Mouse (Mus musculus) adrenal gland, postnatal 36 days (tissue): ENCODE measurements around the gene Top2a. TPM values are rescaled to one million over a fixed set of nuclear protein-coding genes. Genes with fewer than 3 reads are reported as not detected.

Experiments used
- DNase-seq, 2 experiments: peaks; one replicate each; pipeline ENCODE4 v3.0.0; 2021; ENCODE audit warnings: mixed read lengths in 1 of 2
- long read RNA-seq, 2 experiments: library from polyadenylated mRNA; stranded (forward); transcript quantifications; one replicate each; pipeline ENCODE4 v2.0.0; 2021; ENCODE audit warnings: borderline sequencing depth in 2 of 2
- total RNA-seq, 2 experiments: library from RNA; stranded (reverse); gene quantifications; 2 replicates each; pipeline ENCODE4 v1.2.3; 2021

Gene Top2a
- 10 to 100 TPM; 15.4 to 20.5 TPM for total RNA-seq
- long read RNA-seq, experiment 1, partial matches to known transcripts, result 2 of 5 reads
- long read RNA-seq, experiment 1, other reads (novel, unspliced or antisense), result 3 of 5 reads
- long read RNA-seq, experiment 2, result 0 reads

DNA sequence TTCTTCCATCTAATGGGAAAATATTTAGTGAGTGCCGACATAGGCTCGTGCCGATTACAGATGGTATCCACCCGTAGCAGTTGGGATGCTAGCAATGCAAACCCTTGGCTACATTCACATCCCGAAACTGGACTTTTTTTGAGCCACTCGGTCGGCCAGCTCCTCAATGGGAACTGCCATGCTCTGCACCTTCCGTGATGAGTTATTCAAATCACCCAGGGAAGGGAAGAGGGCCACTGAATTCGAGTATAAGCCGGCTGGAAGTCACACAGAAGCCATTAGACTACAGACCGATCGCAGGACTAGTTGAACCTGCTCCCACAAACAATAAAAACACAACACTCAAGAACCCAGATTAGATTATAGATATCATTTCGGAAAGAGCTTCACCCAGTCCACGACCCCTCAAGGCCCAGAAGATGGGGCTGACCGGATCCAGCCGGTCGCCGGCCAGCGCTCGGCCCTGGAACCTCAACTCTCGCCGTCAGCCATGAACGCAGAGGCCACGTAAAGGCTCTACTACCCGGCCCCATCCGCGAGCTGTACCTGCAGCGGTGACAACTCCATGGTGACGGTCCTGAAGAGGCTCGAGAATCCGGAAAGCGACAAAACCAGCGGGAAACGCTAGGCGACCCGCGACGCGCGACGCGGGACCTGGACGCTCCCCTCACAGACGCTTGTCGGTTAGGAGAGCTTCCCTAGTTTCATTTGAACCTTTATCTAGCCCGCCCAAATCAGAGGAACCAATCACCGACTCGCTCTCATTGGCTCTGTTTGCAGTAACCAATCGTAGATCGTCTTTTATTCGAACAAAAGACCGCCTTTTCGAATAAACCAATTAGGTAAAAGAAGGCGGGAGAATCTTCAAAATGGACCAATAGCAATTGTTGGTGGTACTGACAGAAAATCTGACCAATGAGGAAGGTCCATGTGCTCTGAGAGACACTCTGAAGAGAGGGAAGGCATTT, at the start of gene Top2a:
TSS of gene Top2a (minus strand) at position 690 of the 968 bp plus-strand sequence.
- DNase-seq, result peak; percentile 77 to 82

DNA sequence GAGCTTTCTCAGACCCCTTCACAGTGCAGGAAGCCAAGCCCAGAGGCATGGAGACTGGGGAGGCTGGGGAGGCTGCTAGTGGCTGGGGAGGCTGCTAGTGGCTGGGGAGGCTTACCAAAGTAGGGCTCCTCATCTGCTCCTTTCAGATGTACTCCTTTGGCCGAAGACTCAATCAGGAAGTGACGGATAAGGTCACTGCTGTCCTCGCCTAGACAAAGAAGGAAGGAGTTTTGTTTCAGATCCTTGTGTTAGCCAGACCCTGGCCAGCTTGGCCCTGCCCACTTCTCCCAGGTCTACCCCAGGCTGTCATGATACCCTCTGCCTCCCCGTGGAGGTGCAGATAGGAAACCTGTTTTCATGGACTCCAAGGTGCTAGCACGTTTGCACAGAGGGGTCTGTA, 49.8 kb upstream of the Top2a start:
- no peak for DNase-seq

- no peak for DNase-seq
These were observed 47.9 kb upstream of the Top2a start for GRCm38 (mm10) chr11:99071866-99072265.

DNA sequence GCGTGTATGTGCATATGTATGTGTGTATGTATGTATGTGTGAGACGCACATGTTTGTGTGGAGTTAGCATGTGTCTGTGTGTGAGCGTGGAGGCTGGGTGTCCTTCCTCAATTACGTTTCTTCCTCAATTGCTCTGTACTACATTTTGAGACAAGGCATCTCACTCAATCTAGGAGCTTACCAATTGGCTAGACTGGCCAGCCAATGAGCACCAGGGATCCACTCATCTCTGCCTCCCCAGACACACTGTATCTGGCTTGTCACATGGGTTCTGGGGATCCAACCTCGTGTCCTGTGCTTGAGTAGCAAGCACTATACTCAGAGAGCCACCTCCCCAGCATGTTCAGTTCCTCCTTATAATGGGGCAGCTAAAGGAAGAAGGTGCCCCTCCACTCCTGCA, 44.5 kb upstream of the Top2a start:
- no peak for DNase-seq

DNA sequence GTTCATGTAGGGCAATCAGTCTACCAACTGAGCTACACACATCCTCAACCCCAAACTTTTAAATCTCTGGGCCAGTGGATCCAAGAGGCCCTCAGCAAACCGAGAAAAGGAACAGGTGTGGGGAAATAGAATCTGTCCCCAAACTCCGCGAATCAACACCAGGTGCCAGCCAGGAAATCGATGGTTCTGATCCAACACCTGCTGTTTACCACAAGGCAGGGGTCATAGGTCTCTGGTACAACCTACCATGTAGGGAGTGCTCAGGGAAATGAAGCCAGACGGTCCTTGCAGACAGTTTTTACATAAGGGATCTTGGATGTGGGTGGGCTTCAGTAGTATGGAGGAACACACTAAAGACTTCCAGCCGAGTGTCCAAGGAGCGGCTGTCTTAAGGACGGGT, 43.6 kb upstream of the Top2a start:
- no peak for DNase-seq

GRCm38 (mm10) chr11:99065979-99066378, 42.0 kb upstream of the Top2a start:
- DNase-seq, result peak; percentile 78 to 89

DNA sequence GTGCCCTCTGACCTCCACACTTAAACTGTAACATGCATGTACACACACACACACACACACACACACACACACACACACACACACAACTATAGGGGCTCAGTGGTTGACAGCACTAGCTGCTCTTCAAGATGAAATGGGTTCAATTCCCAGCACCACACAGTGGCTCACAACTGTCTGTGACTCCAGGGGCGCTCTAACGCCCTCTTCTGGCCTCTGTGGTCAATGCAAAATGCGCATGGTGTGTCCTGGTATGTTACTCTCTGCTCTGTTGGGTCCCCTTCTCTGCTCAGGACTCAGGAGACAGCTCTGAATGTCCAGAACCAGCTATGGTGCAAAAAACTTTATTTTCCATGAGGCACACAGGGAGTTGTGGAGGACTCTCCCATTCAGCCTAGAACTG, 41.4 kb upstream of the Top2a start:
- DNase-seq, result no peak

GRCm38 (mm10) chr11:99063406-99064131, 39.6 kb upstream of the Top2a start:
- no peak for DNase-seq

DNA sequence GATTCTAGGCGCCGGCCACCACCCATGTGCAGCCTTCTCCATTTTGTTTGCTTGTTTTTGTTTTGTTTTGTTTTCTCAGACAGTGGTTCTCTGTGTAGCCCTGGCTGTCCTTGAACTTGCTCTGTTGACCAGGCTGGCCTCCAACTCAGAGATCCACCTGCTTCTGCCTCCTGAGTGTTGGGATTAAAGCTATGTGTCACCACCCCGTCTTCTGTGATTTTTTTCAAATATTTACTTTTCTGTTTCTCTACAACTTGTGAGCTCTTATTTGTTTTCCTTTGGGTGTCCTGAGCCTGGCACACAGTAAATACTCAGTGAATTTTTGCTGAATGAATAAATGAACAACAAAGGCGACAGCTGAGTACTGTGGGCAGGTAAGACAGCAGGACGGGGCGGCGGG, 38.7 kb upstream of the Top2a start:
- DNase-seq, result no peak

GRCm38 (mm10) chr11:99060435-99060834, 36.4 kb upstream of the Top2a start:
- peak in 1 of 2 experiments; percentile 52 for DNase-seq

- DNase-seq, result no peak
These were observed 31.8 kb upstream of the Top2a start for GRCm38 (mm10) chr11:99055571-99056452.

GRCm38 (mm10) chr11:99055143-99055542, 31.2 kb upstream of the Top2a start:
- DNase-seq, result no peak

- DNase-seq, result peak; percentile 22 to 48
These were observed 23.7 kb upstream of the Top2a start for GRCm38 (mm10) chr11:99047643-99048042.

GRCm38 (mm10) chr11:99047120-99047519, 23.1 kb upstream of the Top2a start:
- DNase-seq, result peak; percentile 63 to 75

GRCm38 (mm10) chr11:99045159-99045889, 21.3 kb upstream of the Top2a start:
- DNase-seq, result peak in 1 of 2 experiments; percentile 58

- DNase-seq, result no peak
These were observed 20.3 kb upstream of the Top2a start for GRCm38 (mm10) chr11:99044306-99044705.

- no peak for DNase-seq
These were observed 19.6 kb upstream of the Top2a start for GRCm38 (mm10) chr11:99043632-99044031.

DNA sequence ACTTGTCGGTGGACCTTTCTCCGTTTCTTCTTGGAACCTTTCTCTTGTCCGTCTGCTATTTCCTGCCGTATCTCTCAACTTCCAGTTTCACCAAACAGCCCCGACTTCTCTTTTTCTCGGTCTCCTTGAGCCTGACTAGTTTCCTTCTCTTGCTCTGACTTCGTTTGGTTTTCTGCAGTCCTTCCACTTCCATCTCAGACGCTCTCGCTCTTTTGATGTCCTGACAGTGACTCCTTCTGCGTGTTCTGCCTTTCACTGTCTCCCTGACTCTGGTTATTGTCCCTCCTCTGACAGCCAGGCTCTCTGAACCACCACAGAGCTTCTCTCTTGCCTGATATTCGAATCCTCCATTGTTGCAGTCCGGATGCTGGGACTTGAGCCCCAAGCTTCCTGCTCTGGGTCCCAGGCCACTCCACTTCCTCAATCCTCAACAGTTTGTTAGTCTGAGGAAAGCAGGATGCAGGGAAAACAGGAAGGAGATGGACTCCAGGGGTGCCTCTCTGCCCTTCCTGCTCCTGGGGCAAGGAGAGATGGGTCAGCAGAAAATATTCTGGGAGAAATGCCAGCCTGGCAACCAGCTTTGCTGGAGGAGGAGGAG, 18.9 kb upstream of the Top2a start:
- DNase-seq, result peak; percentile 33 to 66

- DNase-seq, result no peak
These were observed 18.1 kb upstream of the Top2a start for GRCm38 (mm10) chr11:99041841-99042780.
